Mouse (Mus musculus): ENCODE results near the gene Timp3. TPM values are rescaled to one million over a fixed set of nuclear protein-coding genes. Genes with fewer than 3 reads are reported as not detected.
A peak's percentile ranks its signal among the peaks of the same experiment; 100 is the strongest.

The Timp3 gene
- total and polyA plus RNA-seq, 2 experiments from 2014 or later = 33.6 to 62.9 TPM

GRCm38 (mm10) chr10:86359208-86359607, 59.0 kb downstream of the Timp3 start:
- Histone ChIP-seq H3K4me1 (ENCODE audit: insufficient read depth) (no peaks in the 10 kb centered on the region), H3K27ac (ENCODE audit: low read depth, low read length) (peak overlapping the region; percentile 15; the same call in 1 of the 2 replicates), H3K36me3 (ENCODE audit: insufficient read depth) (no peaks in the 10 kb centered on the region; the same call in 1 of the 2 replicates), H3K9me3 (ENCODE audit: low read length) (no peaks in the 10 kb centered on the region), H3K9ac (no peak overlapping the region), H3K27me3 (ENCODE audit: insufficient read depth, low read length) (no peaks in the 10 kb centered on the region), H3K4me3 (ENCODE audit: low read depth, low read length) (no peak overlapping the region), H3K4me2 (ENCODE audit: low read depth) (no peak overlapping the region)
- WGBS = 47% methylated on average over 2 of the region's 2 CpGs
- no peak; the same call in 1 of the 2 replicates for ATAC-seq
- no peak for DNase-seq
- no peak for TF ChIP-seq CTCF (IDR thresholded peaks at IDR 0.05; ENCODE audit: low read depth)

DNA sequence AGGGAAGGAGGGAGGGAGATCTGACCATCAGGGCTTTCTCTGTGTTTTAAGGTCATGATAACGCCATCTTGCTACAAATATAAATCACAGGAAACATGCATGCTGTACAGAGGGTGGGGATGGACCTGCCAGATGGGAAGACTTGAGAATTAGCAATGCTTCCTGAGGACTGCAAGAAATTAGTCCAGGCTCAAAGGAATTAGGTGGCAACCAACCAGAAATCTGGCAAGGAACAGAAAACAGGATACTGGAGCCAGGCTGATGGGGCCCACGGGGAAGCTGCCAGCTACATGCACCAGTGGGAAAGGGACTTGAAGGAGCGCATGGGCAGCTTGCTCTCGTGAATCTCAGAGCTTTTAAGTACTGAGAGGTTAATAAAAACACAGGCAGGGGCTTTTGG, 59.5 kb downstream of the Timp3 start:
- no peaks in the 10 kb centered on the region for H3K4me1 ChIP-seq (ENCODE audit: insufficient read depth)
- H3K27me3 ChIP-seq (ENCODE audit: insufficient read depth, low read length) = no peaks in the 10 kb centered on the region
- H3K9ac ChIP-seq = no peak overlapping the region
- no peak overlapping the region for H3K4me2 ChIP-seq (ENCODE audit: low read depth)
- no peaks in the 10 kb centered on the region for H3K9me3 ChIP-seq (ENCODE audit: low read length)
- H3K36me3 ChIP-seq (ENCODE audit: insufficient read depth) = no peaks in the 10 kb centered on the region
- ATAC-seq = peak; percentile 48
- H3K27ac ChIP-seq (ENCODE audit: low read depth, low read length) = no peak overlapping the region
- no peak overlapping the region for H3K4me3 ChIP-seq (ENCODE audit: low read depth, low read length)
- no peak for TF ChIP-seq CTCF (IDR thresholded peaks at IDR 0.05; ENCODE audit: low read depth)
- peak; percentile 55 for DNase-seq
- WGBS = 38% methylated on average over 4 of the region's 4 CpGs

GRCm38 (mm10) chr10:86363669-86364309, 63.6 kb downstream of the Timp3 start:
- DNase-seq (no peak), ATAC-seq (no peak)
- no peak for TF ChIP-seq CTCF (IDR thresholded peaks at IDR 0.05; ENCODE audit: low read depth)
- H3K4me2 ChIP-seq (ENCODE audit: low read depth) = no peak overlapping the region
- no peak overlapping the region for H3K4me3 ChIP-seq (ENCODE audit: low read depth, low read length)
- H3K9ac ChIP-seq = no peak overlapping the region
- no peaks in the 10 kb centered on the region for H3K27me3 ChIP-seq (ENCODE audit: insufficient read depth, low read length)
- 83% methylated on average over 8 of the region's 8 CpGs for WGBS
- H3K36me3 ChIP-seq (ENCODE audit: insufficient read depth) = no peaks in the 10 kb centered on the region
- no peaks in the 10 kb centered on the region for H3K9me3 ChIP-seq (ENCODE audit: low read length)
- H3K4me1 ChIP-seq (ENCODE audit: insufficient read depth) = no peaks in the 10 kb centered on the region
- no peak overlapping the region for H3K27ac ChIP-seq (ENCODE audit: low read depth, low read length)

GRCm38 (mm10) chr10:86365632-86366092, 65.5 kb downstream of the Timp3 start:
- no peak for TF ChIP-seq CTCF (IDR thresholded peaks at IDR 0.05; ENCODE audit: low read depth)
- ATAC-seq (peak; percentile 58; the same call in 1 of the 2 replicates), DNase-seq (peak; percentile 31)
- Histone ChIP-seq H3K4me3 (ENCODE audit: low read depth, low read length) (no peak overlapping the region), H3K9me3 (ENCODE audit: low read length) (no peaks in the 10 kb centered on the region), H3K4me2 (ENCODE audit: low read depth) (no peak overlapping the region), H3K4me1 (ENCODE audit: insufficient read depth) (no peaks in the 10 kb centered on the region), H3K27me3 (ENCODE audit: insufficient read depth, low read length) (no peaks in the 10 kb centered on the region), H3K27ac (ENCODE audit: low read depth, low read length) (no peak overlapping the region), H3K36me3 (ENCODE audit: insufficient read depth) (no peaks in the 10 kb centered on the region), H3K9ac (no peak overlapping the region)
- WGBS = 61% methylated on average over 5 of the region's 5 CpGs

DNA sequence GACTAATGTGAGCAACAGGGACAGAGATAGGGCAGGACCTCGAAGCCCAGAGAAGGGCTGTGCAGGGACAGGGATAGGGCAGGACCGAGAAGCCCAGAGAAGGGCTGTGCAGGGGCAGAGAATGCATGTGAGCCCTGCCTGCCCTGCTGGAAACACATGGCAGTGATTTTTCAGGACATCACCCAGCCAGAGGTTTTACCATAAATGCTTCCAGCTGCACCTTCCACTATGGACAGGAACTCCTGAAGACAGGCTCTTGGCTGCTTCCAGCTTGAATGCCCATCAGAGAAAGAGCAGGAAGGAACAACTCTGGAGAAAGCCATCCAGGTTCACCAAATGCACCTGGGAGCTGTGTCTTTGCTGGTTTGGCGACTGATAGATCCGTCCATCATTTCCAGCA, 67.2 kb downstream of the Timp3 start:
- TF ChIP-seq CTCF (IDR thresholded peaks at IDR 0.05; ENCODE audit: low read depth) = no peak
- ATAC-seq (no peak), DNase-seq (no peak)
- Histone ChIP-seq H3K27ac (ENCODE audit: low read depth, low read length) (no peak overlapping the region), H3K4me2 (ENCODE audit: low read depth) (no peak overlapping the region), H3K4me1 (ENCODE audit: insufficient read depth) (no peaks in the 10 kb centered on the region), H3K9ac (no peak overlapping the region), H3K36me3 (ENCODE audit: insufficient read depth) (no peaks in the 10 kb centered on the region), H3K9me3 (ENCODE audit: low read length) (no peaks in the 10 kb centered on the region), H3K27me3 (ENCODE audit: insufficient read depth, low read length) (no peaks in the 10 kb centered on the region), H3K4me3 (ENCODE audit: low read depth, low read length) (no peak overlapping the region)
- WGBS = 92% methylated on average over 4 of the region's 4 CpGs

DNA sequence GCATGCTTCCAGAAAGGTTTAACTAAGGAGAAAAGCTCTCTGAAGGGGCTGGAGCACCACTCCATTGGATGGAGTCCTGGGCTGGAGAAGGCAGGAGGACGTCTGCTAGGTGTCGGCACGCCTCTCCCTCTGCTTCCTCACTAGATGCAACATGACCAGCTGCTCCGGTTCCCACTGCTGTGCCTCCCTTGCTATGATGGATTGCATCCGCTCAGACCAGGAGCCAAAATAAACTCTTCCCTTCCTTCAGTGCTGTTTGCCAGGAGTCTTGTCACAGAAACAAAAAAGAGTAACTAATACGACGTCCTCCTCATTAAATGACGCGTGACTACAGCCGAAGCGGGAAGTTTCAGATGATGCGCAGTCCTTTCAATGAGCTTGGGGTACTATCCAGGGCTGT, 68.6 kb downstream of the Timp3 start:
- Histone ChIP-seq H3K4me2 (ENCODE audit: low read depth) (no peak overlapping the region), H3K4me3 (ENCODE audit: low read depth, low read length) (no peak overlapping the region), H3K9ac (no peak overlapping the region), H3K27me3 (ENCODE audit: insufficient read depth, low read length) (no peaks in the 10 kb centered on the region), H3K27ac (ENCODE audit: low read depth, low read length) (no peak overlapping the region), H3K9me3 (ENCODE audit: low read length) (no peaks in the 10 kb centered on the region), H3K4me1 (ENCODE audit: insufficient read depth) (no peaks in the 10 kb centered on the region), H3K36me3 (ENCODE audit: insufficient read depth) (no peaks in the 10 kb centered on the region)
- no peak for TF ChIP-seq CTCF (IDR thresholded peaks at IDR 0.05; ENCODE audit: low read depth)
- DNase-seq = no peak
- 85% methylated on average over 12 of the region's 12 CpGs for WGBS
- ATAC-seq = no peak

DNA sequence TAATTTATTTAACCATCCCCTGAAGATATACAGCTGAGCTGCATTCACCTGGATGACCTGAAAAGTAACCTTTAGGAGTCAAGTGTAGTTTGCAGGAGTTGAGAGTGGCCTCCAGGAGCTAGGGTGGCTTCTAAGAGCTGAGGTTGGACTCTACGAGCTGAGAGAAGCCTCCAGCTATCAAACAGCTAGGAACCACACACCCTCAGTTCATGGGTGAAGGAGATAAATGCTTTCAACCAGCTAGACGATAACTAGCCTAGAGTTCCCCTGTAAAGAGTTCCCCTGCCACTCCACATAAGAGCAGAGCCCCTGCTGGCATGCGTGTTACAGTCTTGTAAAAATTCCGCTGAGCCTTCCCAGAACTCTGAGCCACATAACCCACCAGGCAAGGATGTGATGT, 69.2 kb downstream of the Timp3 start:
- ATAC-seq = no peak
- Histone ChIP-seq H3K4me3 (ENCODE audit: low read depth, low read length) (no peak overlapping the region), H3K9me3 (ENCODE audit: low read length) (no peaks in the 10 kb centered on the region), H3K9ac (no peak overlapping the region), H3K27me3 (ENCODE audit: insufficient read depth, low read length) (no peaks in the 10 kb centered on the region), H3K4me1 (ENCODE audit: insufficient read depth) (no peaks in the 10 kb centered on the region), H3K4me2 (ENCODE audit: low read depth) (no peak overlapping the region), H3K36me3 (ENCODE audit: insufficient read depth) (no peaks in the 10 kb centered on the region), H3K27ac (ENCODE audit: low read depth, low read length) (no peak overlapping the region)
- TF ChIP-seq CTCF (IDR thresholded peaks at IDR 0.05; ENCODE audit: low read depth) = no peak
- WGBS = 82% methylated on average over 4 of the region's 4 CpGs
- no peak for DNase-seq

All from forebrain, postnatal 0 days (tissue).